In the genomic region with DNA sequence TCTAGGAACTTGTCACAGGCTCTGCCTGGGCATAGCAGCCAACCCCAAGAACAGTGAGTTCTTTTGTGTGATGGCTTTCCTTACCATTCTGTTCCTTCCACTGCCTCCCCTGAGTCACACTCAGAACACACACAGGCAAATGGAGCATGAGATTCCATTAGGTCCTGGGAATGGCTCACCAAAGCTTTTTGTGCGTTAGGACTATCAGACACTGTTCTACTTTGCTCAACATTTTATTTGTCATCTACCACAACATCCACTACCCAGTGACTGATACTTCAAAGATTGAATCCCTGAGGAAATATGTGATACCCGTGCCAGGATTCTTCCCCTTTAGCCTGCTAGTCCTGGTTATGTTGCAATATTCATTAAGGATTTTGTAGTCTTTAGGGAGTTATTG, we compare ENCODE assay signal across 28 mouse cellular contexts.
"Had no signal": no experiment of that assay in that cellular context is flagged by ENCODE, and none has a peak within 500 bp of the region (broad histone marks: within the 10 kb centered on the region; RNA-seq: fewer than 3 reads in every experiment).

No protein-coding gene starts in this region.

- DNase-seq: heart, postnatal 10 days; heart, postnatal 14 days; heart, postnatal 36 days; heart, postnatal 4 days; kidney, adult 11 months; kidney, adult 18-20 months; kidney, adult 2 months; kidney, adult 8-10 months; kidney, adult 9 months; kidney, postnatal 10 days; kidney, postnatal 14 days; kidney, postnatal 25 days; kidney, postnatal 36 days; kidney, postnatal 4 days; layer of hippocampus, adult 9-11 months; layer of hippocampus, postnatal 36 days had no signal

- H3K4me1 ChIP-seq: heart, embryonic 15.5 days; hindbrain, embryonic 10.5 days; hindbrain, embryonic 12.5 days; hindbrain, embryonic 13.5 days; hindbrain, embryonic 15.5 days; intestine, embryonic 15.5 days; kidney, embryonic 15.5 days had no signal

- H3K4me3 ChIP-seq: heart, embryonic 15.5 days; hindbrain, embryonic 10.5 days; hindbrain, embryonic 12.5 days; hindbrain, embryonic 13.5 days; hindbrain, embryonic 15.5 days; intestine, embryonic 15.5 days; kidney, embryonic 15.5 days; layer of hippocampus, adult 2 months; left cerebral cortex, adult 2 months had no signal

- H3K27ac ChIP-seq: heart, embryonic 15.5 days; hindbrain, embryonic 10.5 days; hindbrain, embryonic 12.5 days; hindbrain, embryonic 13.5 days; hindbrain, embryonic 14.5 days; hindbrain, embryonic 15.5 days; hindbrain, postnatal 0 days; intestine, embryonic 15.5 days; kidney, embryonic 15.5 days; kidney, postnatal 0 days; layer of hippocampus, adult 2 months; left cerebral cortex, adult 2 months had no signal
